Mouse (Mus musculus): ENCODE measurements around the gene Rnf126.

Gene Rnf126

DNA sequence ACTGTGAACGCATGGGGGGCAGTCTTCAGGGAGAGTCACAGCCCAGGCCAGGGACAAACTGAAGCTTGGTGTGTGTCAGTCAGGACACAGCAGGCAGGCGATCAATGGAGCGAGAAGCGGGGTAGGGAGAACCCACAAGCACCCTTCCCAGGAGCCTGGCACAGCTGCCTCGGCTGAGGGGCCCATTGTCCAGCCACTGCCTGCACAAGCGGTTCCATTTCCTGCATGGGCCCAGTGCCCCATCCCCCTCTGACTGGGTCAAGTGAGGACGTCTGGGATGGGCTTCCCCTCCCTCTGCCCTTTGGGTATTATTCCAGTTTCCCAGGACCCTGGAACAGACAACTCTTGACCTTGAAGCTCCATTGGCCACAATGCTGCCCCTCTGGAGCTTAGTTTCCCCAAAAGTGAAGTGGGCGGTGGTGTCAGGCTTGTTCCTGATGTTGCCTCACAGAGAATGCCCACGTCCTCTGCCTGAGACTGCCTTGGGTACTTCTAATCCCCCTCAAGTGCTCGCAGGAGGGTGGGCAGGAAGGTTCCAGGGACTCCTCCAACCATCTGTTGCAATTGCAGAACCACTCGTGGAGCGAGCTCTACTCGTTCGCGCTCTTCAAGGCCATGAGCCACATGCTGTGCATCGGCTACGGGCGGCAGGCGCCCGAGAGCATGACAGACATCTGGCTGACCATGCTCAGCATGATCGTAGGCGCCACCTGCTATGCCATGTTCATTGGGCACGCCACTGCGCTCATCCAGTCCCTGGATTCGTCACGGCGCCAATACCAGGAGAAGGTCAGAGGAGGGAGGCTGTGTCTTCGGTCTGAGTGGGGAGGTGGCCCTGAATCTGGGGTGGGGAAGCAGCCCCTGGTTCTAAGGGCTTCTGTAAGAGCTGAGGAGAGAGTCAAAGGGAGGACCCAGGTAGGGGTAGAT lies 38.2 kb downstream of the Rnf126 start:
- DNase-seq, result no peak

DNA sequence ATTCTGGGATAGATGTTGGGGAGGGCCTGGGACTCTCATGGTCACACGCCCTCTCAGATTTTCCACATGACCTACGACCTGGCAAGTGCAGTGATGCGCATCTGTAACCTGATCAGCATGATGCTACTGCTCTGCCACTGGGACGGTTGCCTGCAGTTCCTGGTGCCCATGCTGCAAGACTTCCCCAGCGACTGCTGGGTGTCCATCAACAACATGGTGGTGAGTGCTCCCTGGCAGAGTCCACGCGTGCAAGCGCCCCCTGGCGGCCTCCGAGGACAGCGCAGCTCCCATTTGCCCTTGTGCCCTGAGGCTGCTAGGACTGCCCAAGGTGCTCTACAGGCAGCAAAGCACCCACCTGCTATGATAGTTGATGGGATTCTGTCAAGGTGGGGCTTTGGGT lies 40.7 kb downstream of the Rnf126 start:
- peak; percentile 69 to 77 for DNase-seq

DNA sequence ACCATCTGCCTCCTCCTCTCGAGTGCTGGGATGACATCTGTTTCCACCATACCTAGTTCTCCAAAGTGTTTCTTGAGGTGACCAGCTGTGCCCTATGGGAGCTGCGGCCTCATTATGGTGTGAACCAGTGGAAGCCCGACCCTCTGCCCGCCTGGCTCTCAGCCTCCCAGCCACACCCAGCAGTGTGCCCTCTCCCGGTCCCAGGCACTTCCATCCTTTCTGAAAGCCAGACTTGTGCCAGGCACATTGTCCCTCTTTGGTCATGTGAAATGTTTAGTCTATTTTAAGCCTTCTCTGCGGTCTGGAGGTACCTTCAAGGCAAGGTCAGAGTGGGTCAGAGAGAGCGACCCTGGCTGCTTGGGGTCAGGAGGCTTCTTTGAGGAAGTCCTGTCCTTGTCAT lies 43.1 kb downstream of the Rnf126 start:
- no peak for DNase-seq

DNA sequence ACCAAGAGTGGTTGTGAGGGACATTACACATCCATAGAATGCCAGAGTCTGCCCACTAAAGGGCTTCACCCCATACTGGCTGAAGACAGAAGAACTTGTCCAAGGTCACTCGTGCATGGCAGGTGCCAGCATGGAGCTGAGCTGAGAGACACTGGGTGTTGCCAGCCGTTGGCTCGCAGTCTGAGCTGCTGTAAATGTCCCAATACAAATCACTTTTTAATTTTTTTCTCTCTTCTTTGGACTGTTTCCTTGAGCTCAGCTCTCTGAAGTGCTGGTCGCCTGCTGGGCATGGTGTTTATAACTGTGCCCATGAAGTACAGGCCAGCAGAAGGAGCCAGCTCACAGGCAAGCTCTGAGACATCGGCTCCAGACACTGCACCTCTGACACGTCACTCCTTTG lies 43.7 kb downstream of the Rnf126 start:
- no peak for DNase-seq

DNA sequence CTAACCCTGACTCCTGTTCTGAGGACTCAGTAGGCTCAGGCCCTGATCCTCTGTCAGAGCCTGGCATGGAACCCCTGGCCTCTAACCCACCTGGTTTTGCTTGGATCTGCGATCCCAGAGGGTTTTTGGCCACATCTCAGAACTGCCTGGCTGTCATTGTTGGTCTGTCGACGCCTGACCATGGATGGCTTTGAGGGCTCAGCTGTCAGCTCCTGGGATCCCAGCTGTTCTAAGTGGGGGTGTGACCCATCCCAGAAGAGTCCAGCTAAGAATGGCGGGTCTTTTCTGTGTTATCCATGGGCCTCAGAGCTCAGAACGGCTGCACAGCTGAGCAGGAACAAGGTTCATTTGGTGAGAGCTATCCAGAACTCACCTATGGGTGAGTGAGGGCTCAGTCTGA lies 45.7 kb downstream of the Rnf126 start:
- no peak for DNase-seq

DNA sequence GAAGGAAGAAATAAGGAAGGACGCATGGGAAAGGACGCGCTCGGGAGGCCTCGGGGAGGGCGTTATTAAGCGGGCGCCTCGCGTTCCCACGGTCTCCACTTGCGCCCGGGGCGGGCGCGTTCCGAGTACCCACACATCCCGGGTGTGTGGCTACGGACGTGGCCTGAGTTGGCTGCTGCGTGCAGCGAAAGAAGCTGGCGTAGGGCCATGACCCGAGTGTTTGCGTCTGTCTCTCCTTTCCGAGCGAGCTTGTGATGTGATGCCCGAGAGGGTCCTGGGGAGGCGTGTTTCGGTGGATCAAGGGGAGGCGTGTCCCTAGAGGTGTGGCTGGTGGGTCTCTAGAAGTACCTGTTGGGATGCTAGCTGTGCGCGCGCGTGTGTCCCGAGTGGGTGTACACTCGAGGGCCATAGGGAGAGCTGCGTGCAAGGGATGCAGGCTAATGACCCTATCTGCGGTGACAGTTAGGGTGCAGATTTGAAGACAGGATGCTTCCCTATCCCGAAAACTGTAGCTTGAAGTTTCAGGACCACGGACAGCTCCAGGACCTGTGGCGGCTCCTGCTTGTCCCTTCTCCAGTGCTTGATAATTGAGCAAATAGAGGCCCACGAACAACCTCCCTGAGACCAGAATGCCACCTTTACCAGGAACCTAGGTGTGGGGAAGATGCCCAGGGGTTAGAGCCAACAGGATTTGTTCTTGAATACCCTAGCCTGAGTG lies 49.0 kb downstream of the Rnf126 start:
- peak; percentile 74 to 89 for DNase-seq

DNA sequence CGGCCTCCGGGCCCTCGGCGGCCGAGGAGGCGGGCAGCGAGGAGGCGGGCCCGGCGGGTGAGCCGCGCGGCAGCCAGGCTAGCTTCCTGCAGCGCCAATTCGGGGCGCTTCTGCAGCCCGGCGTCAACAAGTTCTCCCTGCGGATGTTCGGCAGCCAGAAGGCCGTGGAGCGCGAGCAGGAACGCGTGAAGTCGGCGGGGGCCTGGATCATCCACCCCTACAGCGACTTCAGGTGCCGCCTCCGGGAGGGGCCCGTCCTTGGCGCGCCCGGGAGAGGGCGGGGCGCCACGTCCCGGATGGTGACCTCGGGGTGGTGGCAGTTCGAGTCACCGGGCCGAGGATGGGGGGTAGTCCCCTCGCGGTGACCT lies 49.8 kb downstream of the Rnf126 start:
- no peak for DNase-seq

DNA sequence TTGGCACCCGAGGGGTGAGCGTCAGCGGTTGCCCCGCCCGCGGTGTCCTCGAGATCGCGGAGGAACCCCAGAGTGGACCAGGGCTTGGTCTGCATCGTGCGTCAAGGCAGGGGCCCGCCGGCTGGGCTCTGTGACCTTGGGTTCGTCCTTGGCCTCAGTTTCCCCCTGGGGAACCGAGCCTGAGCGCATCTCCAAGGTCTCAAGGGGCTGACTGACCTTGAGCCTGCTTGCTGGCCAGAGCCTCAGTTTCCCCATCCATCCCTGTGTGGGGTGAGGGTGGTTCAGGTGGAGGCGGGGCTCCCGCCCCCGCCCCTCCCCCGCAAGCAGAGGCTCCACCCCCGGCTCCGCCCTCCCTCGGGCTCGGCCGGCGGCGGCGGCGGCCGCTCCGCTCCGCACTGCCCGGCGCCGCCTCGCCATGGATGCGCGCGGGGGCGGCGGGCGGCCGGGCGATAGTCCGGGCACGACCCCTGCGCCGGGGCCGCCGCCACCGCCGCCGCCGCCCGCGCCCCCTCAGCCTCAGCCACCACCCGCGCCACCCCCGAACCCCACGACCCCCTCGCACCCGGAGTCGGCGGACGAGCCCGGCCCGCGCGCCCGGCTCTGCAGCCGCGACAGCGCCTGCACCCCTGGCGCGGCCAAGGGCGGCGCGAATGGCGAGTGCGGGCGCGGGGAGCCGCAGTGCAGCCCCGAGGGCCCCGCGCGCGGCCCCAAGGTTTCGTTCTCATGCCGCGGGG lies 50.3 kb downstream of the Rnf126 start, which contains the start of gene Hcn2:
TSS of gene Hcn2 (plus strand) at position 381 of the 734 bp plus-strand sequence.
- DNase-seq, result no peak

DNA sequence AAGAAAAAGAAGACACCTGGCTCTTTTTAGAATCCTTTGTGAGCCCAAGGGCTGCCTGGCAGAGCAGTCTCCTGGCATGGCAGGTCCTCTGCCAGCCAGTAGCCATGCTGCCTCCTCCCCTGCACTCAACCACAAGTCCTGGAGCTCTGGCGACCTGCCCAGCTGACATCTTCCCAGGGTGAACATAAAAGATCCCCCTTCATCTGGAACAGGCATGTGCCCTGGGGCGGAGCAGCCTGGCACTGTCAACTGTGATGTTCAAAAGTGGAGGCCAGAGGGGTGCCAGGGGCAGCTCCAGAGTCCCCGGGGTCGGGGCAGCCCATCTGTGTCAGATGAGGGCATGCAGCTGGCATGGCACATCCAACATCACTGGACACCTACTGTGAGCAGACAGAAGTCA lies 51.8 kb downstream of the Rnf126 start:
- DNase-seq, result no peak

DNA sequence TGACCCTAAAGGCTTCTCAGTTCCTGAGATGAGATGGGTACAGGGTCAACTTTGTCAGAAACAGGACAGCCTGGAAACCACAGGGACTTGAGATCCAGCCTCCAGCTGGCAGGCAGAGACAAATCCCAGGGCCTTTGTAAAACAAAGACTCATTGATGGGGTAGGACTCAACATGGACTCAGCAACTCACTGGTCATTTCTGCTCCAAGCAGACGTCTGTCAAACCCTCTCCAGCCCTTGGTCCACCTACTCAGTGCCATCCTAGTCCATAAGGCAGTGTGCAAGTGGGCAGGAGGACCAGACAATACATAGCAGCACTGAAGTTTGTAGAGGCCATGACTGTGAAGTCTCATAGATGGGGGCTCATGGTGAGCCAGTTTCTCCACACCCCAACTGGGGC lies 53.6 kb downstream of the Rnf126 start:
- no peak for DNase-seq

DNA sequence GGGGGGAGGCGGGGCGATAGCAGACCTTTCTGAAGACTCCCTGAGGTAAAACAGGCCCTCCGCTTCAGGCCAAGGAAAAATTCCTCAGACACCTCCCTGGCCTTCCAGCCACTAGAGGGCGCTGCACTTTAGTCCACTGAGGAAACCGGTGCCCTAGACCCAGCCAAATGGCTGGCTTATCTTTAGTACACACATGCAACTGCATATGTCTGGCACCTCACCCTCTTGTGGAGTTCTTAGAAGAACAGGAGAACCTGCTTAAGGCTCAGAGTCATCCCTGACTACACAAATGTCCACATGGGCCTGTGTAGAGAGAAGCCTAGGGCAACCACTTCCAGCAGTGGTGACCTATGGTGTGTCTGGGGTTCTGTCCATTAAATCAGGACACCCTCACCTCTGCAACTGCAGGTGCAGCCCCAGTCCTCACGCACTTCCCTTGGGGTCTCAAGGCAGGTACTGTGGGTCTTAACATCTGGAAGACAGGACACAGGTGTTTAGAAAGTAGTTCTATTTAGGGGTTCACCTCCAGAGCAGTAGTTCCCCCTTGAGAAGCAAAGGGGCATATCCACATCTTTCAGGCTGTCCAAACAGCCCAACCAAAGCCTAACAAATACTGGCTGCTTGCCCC lies 54.1 kb downstream of the Rnf126 start:
- peak; percentile 83 to 90 for DNase-seq

DNA sequence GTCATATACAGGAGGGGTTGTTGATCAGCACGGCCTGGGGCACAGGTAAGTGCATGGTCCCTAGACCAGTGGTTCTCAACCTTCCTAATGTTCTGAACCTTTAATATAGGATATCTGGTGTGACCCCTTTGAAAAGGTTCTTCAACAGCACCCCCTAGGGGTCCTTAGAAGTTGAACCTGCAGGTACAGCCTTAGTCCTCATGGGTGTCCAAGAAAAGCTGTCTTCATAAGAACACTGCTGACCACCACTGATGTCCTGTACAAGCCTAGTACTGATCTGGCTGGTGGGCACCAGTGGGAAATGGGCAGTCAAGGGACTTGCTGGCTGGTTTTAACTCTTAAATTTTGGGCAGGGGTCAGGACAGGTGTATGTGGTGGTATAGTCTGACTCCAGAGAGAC lies 54.7 kb downstream of the Rnf126 start:
- DNase-seq, result no peak

DNA sequence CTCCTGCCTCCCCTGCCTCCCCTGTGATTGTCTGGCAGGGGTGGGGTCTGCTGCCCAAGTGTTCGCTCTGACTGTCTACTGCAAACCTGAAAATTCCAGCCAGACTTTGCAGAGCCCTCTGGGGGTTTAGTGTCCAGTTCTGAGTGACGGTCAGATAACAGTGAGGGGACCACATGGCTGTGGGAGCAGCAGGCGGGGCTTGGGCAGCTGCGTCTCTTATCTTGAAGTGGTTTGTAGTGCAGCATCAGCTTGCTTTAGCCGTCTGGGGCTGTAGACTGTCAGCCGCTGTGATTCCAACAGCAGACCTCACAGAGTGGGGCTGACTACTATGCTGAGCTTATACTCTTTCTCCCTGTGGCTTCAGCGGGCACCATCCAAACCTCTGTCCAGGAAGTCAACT lies 57.4 kb downstream of the Rnf126 start:
- no peak for DNase-seq

DNA sequence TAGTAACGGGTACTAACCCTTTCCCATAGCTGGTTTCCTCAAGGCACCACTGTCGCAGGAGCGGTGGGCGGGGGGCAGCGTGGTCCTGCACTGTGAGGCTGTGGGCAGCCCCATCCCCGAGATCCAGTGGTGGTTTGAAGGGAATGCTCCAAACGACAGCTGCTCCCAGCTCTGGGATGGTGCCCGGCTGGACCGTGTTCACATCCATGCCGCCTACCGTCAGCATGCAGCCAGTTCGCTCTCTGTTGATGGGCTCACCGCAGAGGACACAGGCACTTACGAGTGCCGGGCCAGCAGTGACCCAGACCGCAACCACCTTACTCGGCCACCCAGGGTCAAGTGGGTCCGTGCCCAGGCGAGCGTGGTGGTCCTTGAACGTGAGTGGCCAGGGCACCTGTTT lies 58.1 kb downstream of the Rnf126 start:
- no peak for DNase-seq

All from kidney, postnatal 25 days (tissue).